Mouse (Mus musculus): Measurements from ENCODE around the gene Ddc.

GRCm38 (mm10) chr11:11777246-11777645 is 120.7 kb downstream of the Ddc start:
- no peak for TF ChIP-seq CTCF (IDR thresholded peaks at IDR 0.05; ENCODE audit: insufficient read depth, low read depth, low read length)
- TF ChIP-seq POLR2A (IDR thresholded peaks at IDR 0.05; ENCODE audit: insufficient read depth, low read depth, low read length), result no peak
